Mouse (Mus musculus) heart, adult 11 months (tissue): Measurements from ENCODE around the gene U2surp.

ENCODE experiments used
- DNase-seq: peaks from one replicate; pipeline ENCODE4 v3.0.0; 2022

Gene U2surp

DNA sequence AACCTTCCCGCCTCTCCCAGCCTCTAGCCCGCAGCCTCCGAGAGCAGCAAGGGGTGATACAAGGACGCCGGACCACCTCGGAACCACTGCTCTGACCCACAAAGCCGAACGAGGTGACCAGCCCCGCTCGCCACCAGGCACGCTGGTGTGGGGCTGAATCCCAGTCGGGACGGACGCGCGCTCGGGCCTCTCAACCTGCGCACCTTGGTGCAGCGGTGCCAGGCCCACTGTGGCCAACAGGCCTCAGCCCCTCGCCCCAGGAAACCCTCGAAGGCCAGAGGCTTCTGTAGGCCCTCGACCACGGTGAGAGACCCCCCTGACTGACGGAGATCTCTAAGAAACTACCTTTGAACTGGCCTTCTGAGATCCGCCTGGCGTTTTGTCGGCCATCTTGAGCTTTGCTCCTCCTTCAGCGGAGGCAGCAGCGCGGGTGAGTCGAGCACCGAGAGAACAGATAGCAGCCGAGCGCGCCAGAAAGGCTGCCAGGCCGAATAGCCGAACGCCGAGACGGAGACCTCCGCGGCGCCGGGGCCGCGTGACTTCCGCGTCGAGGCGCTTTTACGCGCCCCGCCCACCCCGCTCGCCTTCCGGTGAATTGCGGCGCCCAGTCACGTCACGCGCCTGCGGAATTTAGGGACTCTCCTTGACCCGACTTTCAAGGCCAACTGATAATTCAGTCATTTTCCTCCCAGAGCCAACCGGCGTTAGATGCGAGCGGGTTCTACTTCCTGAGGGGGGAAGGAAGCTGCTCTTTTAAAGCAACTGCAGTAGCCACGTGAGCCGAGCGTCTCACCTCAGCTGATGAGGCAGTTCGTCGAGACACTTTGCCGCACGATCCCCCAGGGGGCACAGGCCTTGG, at the start of gene U2surp:
Gene U2surp, minus strand, starts transcription at position 525 of the 859 bp plus-strand sequence.
- peak; percentile 99 for DNase-seq

DNA sequence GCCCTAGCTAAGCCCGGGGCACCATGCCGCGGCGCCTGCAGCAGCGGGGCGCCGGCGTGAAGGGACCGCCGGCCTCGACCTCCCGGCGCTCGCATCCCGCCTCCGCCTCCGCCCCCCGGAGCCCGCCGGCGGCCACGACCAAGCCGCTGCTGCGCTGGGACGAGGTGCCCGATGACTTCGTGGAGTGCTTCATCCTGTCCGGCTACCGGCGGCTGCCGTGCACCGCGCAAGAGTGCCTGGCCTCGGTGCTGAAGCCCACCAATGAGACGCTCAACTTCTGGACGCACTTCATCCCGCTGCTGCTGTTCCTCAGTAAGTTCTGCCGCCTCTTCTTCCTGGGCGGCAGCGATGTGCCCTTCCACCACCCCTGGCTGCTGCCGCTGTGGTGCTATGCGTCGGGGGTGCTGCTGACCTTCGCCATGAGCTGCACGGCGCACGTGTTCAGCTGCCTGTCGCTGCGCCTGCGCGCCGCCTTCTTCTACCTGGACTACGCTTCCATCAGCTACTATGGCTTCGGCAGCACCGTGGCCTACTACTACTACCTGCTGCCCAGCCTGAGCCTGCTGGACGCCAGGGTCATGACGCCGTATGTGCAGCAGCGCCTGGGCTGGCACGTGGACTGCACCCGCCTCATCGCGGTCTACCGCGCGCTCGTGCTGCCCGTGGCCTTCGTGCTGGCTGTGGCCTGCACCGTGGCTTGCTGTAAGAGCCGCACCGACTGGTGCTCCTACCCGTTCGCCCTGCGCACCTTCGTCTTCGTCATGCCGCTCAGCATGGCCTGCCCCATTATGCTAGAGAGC, 48.3 kb upstream of the U2surp start:
- peak; percentile 96 for DNase-seq

DNA sequence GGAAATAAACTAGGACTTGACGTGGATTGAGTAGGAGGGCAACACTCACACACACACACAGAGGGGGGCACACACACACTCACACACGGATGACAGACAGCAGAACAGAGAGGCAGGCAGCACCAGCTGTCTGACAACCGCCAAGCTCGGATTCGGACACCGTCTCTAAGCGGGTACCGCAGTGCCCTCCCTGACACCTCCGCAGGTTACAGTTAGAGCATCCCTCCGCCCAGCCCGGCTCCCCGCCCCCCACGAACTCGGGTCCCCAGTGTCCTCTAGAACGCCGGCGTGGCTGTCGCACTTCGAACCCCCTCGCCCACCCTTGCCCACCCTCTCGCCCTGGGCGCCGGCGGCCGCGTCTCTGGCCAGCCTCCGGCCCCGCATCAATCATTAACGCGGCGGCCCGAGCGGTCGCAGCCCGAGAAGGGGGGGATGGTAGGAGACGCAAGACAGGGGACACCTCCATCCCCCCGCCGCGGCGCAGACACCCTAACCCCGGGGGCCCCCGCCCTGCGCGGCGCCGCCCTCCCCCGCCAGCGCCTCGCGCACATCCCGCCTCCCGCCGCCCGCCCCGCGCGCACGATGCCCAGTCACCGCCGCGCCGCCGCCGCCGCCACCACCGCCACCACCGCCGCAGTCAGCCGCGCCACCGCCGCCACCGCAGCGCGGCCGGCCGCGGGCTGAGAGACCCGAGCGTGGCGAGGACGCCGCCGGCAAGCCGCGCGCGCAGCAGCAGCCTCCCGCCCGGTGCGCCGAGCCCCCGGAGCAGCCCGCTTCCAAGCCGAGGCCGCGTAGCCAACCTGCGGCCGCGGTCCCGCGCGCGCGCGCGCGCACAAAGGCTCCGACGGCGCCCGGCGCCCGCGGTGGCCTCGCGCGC, 47.5 kb upstream of the U2surp start, which contains the start of gene Paqr9:
Gene Paqr9, plus strand, starts transcription at position 599 of the 877 bp plus-strand sequence.
- peak; percentile 87 for DNase-seq

DNA sequence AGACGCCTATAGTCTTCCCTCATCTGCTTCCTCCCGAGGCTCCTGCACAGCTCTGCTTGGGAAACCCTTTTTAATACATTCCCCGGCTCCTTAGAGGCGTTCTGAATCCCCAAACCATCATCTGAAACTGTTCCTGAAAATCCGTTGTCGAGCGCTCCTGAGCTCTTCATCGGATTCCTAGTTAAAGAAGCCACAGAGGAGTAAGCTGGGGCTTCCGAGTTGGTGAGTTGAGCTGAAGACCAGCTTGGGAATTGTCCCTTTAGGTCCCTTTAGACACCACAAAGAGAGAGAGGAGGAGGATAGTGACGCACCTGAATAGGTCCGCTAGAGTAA, 46.9 kb upstream of the U2surp start:
- no peak for DNase-seq

DNA sequence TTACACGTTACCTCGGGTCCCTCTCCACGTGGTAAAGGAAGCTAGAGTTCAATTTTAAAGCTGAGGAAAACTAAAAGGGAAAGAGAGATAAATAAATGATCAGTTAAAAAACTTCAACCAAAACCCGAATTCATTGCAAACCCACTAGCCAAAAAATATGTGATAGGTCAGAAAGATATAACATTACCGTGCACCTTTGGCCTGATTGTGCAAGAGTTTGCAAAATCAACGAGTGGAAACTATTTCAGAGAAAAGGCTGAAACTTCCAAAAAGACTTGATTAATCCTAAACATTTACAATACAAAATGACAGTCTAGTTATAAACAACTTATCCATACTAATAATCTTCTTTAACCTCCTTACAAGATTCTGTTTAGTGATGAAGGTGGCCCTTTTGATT, 45.9 kb upstream of the U2surp start:
- no peak for DNase-seq

DNA sequence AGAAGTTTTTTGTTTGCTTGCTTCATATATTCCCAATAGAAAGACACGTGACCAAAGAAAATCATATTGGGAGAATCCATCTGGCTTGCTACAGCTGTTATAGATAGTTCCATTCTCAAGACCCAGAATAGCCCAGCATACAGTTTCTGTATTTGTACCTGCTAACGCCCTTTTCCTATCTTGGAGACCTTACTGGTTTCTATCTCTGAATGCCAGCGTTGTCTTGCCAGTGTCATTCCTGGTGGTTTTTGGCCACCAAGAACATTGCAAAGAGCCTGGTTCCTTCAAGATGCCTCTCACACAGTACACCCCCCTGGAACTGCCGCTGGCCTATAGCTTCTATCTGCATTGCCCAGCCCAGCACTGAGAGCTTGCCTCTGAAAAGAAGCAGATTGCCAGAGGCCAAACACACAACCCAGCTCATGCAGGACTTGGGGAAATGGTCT, 44.3 kb upstream of the U2surp start:
- peak; percentile 84 for DNase-seq

DNA sequence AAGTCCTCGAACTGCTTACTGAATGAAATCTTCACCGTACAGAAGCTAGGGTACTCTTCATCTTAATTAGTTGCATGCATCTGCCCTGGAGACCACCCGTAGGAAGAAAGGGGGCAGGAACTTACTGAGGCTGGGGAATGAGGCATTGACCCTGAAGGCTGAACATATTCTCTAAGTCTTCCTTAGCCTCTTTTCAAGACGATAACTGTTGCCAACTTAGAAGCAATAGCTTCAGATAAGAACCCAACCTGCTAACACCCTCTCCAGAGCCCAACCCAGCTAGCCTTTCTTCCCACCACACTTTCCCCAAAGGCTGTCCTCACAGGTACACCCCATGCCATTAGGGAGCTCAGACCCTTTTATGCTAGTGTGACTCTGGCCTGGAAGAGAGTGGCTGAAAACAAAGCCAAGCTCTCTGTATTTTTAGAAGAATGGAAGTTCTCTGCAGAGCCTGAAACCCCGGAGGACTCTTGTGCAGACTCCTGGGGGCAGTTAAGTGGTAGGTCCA, 43.5 kb upstream of the U2surp start:
- no peak for DNase-seq

DNA sequence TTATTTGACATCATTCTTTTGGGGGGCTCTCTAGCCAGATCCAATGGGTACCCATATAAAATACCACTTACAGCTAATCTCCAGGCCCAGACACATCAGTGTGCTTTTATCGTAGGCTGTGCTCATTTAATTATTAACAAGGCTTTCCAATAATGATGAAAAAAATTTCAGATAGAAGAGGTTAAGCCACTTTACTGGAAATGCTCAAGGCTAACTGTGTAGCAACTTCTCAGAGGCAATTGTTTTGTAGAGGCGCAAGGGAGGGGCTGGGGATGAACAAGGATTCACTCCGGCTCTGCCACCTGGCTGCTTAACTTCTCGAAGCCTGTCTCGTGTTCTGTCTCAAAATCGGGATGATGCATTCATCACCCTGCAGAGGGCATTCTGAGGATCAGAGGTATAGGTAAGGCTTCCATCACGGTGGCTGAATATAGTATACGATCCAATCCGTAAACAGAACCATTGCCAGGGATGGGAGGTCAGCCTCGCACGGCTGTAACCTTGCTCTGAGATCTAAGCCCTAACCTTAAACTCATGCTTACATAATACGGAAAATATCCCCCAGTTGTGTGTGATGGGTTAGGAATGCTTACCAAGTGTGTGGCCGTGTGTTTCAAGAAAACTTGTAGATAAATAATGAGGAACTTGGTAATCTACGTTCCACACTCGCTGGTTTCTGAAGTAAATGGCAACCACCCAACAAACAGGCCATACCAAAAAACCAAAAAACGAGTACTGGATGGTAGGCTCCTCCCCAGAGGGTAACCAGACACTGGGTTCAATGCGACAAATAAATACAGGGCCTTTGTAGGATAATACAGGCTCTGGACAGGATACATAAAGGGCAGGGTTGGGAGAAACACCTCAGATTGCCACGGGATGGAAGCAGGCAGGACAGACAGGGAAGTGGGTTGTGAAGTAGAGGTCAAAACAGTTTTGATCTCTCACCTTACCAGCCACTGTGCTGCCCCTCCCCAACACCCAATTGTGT, 42.7 kb upstream of the U2surp start:
- DNase-seq: no peak

DNA sequence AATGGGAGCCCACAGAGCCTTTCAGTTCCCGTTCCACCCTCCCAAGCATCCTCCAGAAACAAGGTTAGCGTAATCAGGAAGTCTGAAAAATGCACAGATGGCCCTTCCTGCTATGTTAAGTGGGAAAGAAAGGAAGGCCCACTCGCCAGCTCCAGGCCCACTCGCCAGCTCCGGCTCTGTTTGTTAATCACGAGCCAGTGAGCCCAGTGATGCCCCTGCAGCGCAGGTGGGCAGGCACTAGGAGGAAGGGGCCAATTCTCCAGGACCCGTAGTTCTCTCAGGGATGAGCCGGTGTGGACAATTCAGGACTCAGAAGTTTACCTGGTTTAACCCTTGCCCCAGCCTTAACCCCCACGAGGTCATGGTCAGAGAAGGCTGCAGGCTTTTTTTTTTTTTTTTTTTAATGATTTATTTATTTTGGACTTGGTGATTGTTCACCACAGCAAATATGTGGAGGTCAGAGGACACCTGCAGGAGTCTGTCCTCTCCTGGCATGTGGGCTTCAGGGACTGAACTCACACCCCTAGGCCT, 40.4 kb upstream of the U2surp start:
- DNase-seq: peak; percentile 70

DNA sequence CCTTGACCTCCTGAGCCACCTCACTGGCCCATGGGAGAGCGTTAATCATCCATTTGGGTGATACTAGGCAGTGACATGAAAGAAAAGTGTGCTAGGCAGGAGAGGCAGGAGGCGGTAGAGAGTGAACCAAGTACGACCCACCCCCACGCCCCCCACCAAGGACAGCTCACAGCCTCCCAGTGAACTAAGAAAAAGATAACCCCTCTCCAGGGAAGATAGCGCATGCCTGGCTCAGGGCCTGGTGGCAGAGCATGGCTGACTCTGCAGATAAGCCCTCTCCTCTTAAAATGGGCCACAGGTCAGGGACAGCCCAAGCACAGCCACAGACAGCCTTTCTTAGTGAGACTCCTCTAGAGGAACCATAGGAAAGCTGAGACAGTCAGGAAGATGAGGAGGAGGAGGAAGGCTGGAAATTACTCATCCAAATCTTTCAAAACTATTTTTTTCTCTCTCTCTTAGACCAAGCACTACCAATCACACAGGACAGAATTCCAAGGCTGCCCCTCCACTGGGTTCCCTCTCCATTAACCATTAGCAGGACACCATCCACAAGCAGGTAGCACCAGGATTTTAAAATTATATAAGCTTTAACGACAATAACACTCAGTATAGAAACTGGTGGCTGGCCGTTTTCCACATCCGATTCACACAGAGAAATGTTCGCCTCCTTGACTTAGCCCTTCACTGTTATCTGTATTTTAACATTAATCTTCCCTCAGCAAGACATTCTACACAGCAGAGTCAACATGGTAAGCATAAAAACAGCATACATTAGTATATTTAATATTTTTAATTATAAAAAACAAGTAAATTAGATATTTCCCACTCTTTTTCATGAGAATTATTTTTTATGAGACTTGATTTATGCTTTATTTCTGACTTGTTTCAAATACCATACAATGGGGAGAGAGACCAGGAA, 39.3 kb upstream of the U2surp start:
- peak; percentile 97 for DNase-seq

DNA sequence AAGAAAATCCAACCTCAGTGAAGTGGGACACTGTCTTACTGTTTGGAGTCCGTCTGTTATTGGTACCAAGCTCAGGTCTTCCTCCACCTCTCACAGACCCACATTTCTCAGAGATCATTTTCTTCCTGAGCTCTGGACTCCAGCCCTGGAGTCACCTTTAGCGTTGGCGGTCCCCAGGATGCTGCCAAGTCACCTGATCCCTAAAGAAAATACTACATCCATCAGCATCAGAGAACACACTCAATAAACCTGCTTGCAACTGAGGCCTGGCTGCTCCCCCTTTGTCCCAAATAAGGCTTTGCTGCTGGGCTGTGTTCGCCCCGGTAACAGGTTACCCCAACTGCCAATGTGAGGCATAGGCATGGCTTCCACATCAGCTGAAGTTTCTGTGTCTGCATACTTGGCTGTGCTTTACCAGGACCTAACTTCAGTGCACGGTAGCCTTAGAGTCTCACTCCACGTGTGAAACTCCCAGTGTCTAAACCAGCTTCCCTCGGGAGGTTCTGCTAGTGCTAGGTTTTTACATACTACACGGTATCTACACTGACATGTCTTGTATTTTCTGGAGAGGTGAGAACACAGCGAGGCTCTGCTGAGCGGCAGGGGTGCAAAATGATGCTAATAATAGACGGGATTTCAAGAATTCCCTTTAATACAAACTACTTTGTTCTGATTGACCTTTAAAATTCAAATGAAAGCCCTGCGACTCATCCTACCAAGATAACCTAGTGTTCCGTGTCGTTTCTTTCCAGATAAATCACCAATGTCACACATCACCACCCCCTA, 38.0 kb upstream of the U2surp start:
- peak; percentile 81 for DNase-seq

DNA sequence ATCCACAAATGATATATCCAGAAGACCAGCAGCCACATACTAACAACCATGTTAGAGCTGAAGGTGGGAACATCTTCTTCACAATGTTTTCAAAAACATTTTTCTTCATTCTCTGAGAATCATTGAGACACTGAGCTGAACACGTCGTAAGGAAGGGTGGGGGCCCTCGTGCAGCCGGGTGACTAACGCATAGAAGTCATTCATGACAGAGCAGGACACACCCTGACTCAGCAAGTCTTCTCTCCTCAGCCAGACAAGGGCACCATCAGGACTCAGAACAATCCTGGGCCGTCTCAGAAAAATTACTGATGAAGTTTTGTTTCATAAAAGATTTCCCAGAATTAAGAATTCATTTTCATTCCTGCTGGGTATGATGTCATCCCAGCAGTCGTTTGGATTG, 34.9 kb upstream of the U2surp start:
- DNase-seq: peak; percentile 79

DNA sequence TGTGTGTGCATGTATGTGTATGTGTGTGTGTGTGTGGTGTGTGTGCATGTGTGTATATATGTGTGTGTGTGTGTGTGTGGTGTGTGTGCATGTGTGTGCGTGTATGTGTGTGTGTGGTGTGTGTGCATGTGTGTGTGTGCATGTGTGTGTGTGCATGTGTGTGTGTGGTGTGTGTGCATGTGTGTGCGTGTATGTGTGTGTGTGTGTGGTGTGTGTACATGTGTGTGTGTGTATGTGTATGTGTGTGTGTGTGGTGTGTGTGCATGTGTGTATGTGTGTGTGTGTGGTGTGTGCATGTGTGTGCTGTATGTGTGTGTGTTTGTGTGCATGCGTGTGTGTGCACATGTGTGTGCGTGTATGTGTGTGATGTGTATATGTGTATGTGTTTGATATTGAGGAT, 32.8 kb upstream of the U2surp start:
- no peak for DNase-seq

DNA sequence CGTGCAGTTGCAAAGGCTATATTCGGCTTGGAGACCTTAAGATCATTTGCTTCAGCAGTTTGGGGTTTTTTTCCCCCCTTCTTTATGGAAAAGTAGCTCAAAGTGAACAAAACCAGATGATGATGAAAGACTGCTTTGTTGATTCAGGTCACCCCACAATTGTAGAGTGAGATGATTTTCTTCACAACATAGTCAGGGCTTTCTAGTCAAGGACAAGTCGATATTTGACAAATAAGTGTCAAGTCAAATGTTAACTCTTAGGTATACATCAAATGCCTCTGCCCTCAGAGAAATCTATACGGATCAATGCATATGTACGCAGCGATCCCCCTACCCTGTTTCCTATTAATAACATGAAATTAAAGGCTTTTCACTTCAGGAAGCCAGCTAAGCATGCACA, 30.7 kb upstream of the U2surp start:
- no peak for DNase-seq

DNA sequence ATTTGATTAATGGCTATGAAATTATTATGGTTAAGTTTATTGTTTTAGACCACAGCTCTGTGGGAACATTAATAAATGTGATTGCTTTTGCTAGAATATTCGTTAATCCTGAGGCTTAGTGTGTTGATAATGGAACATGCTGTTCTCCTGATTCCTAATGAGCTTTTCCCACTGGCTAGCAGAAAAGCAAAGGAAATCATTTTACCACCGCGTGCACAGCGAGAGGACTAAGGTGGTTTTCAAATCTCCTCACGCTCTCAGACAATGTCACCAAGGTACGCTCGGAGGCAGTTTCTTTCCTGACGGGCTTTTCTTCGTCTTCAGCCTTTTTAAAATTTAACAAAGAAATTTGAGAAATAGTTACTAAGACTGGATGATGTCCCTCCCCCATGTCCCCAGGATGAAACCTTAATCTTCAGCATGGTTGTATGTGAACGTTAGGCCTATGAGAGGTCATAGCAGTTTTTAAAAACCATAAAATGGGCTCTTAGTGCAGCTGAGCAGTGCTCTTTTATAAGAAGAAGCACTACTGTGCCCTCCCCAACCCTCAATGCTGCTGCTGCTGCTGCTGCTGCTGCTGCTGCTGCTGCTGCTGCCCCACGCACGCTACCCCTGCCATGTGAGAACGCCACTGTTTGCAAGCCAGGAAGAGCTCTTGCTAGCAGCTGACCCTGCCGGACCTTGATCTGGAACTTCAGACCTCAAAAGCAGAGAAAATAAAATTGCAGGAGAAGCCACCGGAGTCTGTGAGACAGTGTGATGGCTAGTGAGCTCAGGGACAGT, 30.0 kb upstream of the U2surp start:
- DNase-seq: peak; percentile 65

DNA sequence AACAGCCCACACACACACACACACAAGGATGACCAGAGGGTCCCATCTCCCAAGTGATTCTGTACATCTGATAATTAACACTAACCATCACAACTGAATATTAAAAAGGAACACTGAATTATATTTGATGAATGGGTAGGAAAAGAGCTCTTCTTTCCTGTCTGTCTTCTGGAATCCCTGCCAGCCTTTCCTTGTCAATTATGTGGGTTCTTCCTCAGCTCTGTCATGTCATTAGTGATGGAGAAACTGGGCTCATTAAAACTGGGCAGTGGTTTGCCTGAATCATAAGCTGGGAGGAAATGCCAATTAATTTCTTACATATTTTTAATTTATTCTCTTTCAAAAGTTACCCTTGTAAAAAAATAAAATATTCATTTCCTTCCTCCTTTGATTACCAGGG, 29.4 kb upstream of the U2surp start:
- no peak for DNase-seq

DNA sequence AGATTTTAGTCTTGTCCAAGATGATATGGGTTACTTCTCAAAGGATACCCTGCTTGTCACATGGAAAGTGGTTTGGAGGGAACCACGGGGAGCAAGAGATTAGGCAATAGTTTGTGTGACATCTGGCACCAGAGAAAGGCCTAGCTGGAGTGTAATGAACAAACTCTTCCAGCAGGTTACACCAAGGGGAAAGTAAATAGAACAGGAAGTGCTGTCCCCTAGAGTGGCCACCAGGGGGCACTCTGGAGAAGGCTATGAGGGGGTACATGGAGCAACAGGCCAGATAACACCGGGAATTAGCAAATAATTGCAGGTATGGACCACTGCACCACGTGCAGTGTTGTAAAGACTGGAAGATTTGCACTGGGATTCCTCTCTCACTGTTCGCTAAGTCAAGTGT, 28.7 kb upstream of the U2surp start:
- DNase-seq: peak; percentile 94

DNA sequence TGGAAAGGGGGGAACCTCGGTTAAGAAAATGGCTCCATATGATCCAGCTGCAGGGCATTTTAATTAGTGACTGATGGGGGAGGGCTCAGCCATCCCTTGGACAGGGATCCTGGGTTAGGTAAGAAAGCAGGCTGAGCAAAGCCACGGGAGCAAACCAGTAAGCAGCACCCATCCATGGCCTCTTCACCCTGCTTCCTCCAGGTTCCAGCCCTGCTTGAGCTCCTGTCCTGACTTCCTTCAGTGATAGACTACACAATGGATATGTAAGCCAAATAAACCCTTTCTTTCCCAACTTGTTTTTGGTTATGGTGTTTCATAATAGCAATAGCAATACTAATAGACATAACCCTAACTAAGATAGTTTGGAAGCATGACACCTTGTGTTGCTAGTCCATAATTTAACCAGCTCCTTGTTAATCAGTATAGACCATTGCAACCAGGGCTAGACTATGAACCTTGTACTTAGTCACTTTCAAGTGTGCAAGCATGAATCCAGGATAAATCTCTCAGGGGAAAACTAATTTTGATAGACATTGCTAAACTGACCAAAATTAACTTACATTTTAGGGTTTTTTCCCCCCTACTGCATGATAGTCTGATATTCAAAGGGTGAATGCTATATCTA, 27.5 kb upstream of the U2surp start:
- no peak for DNase-seq
